Mouse (Mus musculus): Measurements from ENCODE around the gene Ccl8.

The Ccl8 gene

GRCm38 (mm10) chr11:82114885-82115284 lies at the start of gene Ccl8:
Gene Ccl8 (plus strand): TSS chr11:82115185.
- DNase-seq (ENCODE audit: low read depth), result no peak

- no peak for DNase-seq (ENCODE audit: low read depth)
Measured at GRCm38 (mm10) chr11:82066953-82067571, 47.9 kb upstream of the Ccl8 start.

- DNase-seq (ENCODE audit: low read depth), result no peak
Measured at GRCm38 (mm10) chr11:82071076-82071475, 43.9 kb upstream of the Ccl8 start.

DNA sequence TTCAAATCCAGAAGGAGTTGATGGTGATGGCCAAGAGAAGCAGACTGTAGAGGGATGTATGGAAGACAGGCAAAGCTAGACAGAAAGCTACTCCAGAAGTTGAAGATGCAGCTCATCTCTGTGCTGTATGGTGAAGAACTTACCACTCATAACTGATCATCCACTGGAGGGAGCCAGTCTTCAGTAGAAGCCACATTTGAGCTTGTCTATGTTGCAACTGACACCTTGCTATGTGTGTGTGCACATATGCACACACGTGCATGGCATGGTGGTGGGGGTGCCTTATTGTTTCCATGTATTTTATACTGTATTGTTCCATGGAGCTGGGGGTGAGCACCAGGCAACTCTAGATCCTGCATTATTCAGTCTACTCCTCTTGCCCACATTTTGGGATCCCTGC lies 42.6 kb upstream of the Ccl8 start:
- no peak for DNase-seq (ENCODE audit: low read depth)

DNA sequence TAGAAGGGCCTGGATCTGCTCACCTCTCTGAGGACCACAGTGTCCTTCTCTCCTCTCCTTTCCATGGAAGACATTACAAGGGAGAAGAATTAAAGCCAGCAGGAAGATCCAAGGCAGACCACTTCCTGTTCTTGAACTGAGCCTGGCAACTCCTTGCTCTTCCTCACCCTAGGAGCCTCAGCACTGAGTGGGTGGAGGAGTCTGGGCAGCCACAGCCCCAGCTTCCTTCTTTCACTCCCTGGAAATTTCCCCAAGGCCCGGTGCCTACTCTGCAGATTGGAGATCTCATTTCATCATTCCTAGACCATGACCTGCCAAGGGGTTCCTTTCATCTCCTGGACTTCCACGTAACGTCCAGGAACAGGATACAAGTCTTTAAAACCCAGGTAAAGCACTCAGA lies 42.0 kb upstream of the Ccl8 start:
- no peak for DNase-seq (ENCODE audit: low read depth)

- no peak for DNase-seq (ENCODE audit: low read depth)
Measured at GRCm38 (mm10) chr11:82073686-82074085, 41.3 kb upstream of the Ccl8 start.

DNA sequence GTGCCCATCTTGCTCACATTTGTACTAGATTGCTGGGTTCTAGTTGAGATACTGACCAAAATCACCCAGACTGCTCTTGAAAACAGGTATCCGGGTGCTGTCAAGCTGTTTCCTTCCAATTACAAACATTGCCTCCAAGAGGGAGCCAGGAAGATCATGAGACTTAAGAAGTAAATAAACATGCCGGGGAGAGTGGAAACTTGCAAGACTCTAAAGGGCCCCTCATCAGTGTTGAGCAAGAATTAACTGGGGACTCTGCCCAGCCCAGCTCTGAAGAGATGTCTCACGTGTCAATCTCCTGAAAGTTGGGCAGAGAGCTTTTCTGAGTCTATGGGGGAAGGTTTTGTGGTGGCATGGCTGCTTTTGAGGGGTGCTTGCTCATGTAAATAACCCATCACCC lies 38.0 kb upstream of the Ccl8 start:
- no peak for DNase-seq (ENCODE audit: low read depth)

- DNase-seq (ENCODE audit: low read depth), result no peak
Measured at GRCm38 (mm10) chr11:82078136-82078730, 36.8 kb upstream of the Ccl8 start.

- no peak for DNase-seq (ENCODE audit: low read depth)
Measured at GRCm38 (mm10) chr11:82080865-82081264, 34.1 kb upstream of the Ccl8 start.

DNA sequence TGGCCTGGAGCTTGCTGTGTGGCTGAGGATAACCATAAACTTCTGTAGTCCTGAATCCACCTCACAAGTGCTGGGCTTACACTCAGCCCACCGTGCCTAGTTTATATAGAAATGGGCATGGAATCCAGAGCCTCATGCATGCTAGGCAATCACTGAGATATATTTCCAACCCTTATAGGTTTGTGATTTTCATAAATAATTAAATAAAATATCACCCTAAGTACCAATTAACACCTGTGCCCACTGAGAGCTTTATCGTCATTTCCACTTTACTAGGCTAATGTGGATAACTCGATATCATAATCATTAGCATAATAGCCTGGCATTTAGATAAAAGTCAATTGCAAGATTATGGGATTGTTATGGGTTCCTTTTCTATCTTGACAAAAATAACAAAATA lies 30.6 kb upstream of the Ccl8 start:
- no peak for DNase-seq (ENCODE audit: low read depth)

DNA sequence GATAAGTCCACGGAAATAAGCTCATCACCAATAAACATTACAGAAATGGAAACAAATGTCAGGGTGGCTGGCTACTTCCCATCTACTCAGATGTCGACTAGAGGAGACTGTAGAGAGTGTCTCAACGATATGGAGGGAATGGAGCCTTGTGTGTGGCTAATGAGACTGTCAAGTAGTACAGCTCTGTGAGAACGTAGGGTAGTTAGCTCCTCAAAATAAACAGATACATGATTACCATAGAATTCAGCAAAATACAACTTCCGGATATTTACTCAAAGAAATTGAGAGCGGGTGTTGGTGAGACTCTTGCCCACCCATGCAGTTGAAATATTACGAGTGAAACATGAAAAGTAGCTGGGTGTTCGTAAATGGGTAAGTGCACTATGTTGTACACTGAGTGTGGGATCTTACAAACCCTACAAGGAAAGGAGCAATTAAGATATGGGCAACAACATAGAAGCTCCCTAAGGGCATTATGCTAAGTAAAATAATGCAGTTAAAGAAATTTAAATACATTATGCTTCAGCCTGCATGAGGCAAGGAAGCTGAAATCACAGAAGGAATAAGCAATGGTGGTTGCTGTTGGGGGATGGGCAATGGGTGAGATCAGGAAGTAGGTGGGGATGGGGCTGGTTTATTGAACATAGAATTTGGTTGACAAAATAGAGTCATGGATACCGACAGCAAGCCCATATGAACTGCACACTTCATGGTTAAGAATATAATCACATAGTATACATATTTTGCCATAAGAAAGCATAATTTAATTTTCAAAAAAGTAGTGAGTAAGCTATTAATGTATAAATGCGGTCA lies 15.3 kb upstream of the Ccl8 start:
- DNase-seq (ENCODE audit: low read depth), result no peak

- no peak for DNase-seq (ENCODE audit: low read depth)
Measured at GRCm38 (mm10) chr11:82101087-82101486, 13.9 kb upstream of the Ccl8 start.

DNA sequence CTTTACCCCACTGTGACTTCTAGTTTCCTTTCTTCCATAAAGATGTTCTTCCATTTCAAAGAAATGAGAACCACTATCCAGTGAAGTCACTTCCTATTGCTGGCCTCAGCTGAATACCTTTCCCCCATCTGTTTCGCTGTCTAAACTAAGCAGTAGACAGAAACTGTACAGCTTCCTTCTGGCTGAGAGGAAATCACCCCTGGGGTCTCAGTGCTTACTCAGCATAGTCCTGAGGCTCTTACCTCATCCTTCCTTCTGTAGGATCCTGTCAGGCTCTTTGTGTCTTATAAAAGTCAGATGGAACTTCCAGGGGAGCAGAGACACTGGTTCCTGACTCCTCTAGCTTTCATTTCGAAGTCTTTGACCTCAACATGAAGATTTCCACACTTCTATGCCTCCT lies 13.5 kb upstream of the Ccl8 start, which contains the start of gene Ccl12:
Gene Ccl12, plus strand, starts transcription at position 317 of the 400 bp plus-strand sequence.
- DNase-seq (ENCODE audit: low read depth), result no peak

GRCm38 (mm10) chr11:82109611-82110010 lies 5.4 kb upstream of the Ccl8 start:
- DNase-seq (ENCODE audit: low read depth), result no peak

DNA sequence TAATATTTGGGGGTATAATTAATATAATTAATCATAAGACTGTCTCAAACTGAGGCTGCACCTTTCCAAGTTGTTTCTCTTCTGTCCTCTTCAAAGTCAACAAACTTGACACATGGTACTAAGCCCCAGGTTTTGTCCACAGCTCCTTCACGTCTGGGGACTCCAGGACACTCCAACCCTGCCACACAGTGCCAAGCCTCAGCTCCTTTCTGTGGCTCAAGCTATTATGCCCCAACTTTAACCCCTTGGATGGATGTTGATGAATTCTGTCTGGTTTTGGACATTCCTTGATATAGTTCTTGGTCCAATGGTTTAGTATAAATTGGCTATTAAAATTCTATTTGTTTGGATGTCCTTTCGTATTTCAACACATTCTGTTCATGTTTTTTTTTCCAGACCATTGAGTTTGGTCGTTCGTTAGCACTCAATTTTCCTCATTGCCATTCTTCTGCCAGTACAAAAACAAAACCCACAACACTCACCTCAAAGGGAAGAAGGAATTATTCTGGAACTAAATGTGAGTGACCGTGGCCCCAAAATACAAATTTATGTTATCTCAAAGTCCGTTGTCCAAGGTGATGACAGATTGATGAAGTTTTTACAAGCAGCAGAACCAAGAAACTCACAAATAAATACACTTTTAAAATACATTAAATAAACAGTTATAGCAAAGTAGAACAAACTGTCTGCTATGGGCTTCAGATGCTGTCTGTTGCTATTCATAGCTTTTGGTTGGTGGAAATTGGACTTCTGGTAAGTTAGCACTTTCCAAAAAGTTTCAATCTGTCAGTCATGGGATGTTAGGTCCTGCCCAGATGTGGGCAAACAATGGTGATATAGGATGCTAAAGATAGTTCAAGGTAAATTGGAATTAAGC lies 4.4 kb upstream of the Ccl8 start:
- DNase-seq (ENCODE audit: low read depth), result no peak

DNA sequence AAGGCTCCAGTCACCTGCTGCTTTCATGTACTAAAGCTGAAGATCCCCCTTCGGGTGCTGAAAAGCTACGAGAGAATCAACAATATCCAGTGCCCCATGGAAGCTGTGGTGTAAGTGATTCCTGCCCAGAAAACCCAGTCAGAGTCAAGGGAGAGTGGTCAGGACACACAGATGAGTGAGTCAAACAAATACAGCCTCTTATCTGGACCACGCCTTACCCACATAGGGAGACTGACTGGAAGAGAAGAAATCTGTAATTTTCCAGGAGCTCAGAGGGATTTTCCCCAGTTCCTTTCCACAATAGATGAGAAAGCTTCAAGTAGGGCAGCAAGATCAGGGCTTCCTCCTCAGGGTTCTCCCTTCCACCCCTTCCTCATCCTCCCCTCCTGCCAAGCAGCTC lies 1.1 kb downstream of the Ccl8 start:
- no peak for DNase-seq (ENCODE audit: low read depth)

DNA sequence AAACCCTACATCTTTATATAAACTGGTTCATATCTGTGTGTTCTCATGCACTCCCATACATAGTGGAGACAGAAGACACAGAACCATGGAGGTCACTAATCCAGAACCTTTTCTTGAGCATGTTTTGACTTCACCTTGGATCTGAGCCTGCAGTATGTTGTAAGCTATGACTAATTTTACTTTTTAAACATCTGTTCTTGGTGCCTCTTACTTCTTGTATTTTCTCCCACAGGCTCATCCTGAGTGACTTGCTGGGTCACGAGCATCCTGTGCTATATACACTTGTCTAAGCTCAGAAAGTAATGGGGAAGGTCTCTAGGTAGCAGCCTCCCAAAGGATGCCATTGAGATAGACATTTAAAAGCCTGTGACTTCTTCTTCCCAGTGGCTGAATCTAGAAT lies 18.0 kb downstream of the Ccl8 start:
- DNase-seq (ENCODE audit: low read depth), result no peak

- DNase-seq (ENCODE audit: low read depth), result no peak
Measured at GRCm38 (mm10) chr11:82136196-82136595, 21.2 kb downstream of the Ccl8 start.

- no peak for DNase-seq (ENCODE audit: low read depth)
Measured at GRCm38 (mm10) chr11:82139492-82140094, 24.6 kb downstream of the Ccl8 start.

- no peak for DNase-seq (ENCODE audit: low read depth)
Measured at GRCm38 (mm10) chr11:82159126-82159525, 44.1 kb downstream of the Ccl8 start.

DNA sequence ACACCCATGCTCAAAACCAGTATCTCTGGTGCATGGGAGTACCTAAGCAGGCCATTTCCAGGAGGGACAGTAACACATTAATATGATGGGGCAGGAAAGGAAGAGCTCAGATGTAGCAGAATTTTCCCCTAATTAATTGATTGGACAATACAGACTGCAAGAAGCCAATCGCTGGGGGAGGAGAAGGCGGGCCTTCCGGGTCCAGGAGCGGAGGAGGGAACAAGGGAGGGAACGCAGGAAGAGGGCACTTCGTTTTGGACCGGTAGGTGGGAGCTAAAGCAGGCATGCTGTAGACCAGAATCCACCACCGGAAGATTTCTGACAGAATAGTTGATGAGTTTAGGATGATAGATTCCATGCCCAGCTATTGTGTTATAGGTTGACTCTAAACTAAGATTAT lies 48.3 kb downstream of the Ccl8 start:
- no peak for DNase-seq (ENCODE audit: low read depth)

Measured in naive thymus-derived CD4-positive, alpha-beta T cell, adult 2 months (primary cell).